Mouse (Mus musculus) megakaryocyte, adult 5-6 weeks (primary cell): ENCODE data around the gene Lemd1. TPM values are rescaled to one million over a fixed set of nuclear protein-coding genes. Genes with fewer than 3 reads are reported as not detected.
A peak's percentile ranks its signal among the peaks of the same experiment; 100 is the strongest.

Source experiments
- ATAC-seq: 2 replicates; pipeline ENCODE4 v1.8.0; 2016; ENCODE audit warnings: mild to moderate bottlenecking, inconsistent platforms; ENCODE audit not compliant: poor library complexity, severe bottlenecking
- total RNA-seq, 2 experiments: library from RNA; stranded (forward) in 1 of 2; stranded (reverse) in 1 of 2; fragments of 153-499, 151-499 nt in 1 of 2; fragments of 221-1000, 200-1000 nt in 1 of 2; gene quantifications; 2 replicates each; pipeline versions ENCODE4 v1.2.3 to v1.2.4; 2015 to 2017

The Lemd1 gene
- total RNA-seq, 2 experiments from 2014 or later, result not detected

DNA sequence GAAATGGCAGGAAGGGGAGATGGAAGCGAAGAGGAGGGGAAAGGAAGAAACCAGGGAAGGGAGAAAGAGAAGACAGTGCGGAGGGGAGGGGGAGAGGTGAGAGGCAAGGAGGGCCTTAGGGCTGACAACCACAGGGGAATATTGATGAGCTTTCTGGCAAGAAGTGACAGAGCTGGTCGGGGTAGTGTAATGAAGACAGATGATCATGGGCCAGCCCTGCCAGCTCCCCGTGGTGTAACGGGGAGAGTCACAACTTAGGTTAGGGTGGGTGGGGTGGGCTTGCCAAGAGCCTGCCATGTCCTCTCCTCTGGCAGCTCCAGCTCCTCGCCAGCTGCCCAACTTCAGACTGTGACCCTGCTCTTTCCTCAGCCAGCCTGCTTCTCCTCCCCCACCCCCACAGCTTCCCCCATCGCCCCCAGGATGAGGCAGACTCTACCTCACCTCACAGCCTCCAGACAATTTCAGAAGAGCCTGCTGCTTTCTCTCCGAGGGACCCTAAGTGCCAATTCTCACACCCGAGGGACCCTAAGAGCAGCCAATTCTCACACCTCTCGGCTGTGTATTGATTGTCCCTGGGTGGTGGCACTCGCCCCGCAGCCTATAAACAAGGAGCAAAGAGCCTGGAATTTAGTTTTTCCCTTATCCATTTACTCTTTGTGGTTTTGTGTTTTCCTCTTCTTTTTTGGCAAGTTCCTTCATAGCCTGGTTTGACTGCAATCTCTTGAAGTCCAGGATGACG, 26.3 kb upstream of the Lemd1 start:
- no peak for ATAC-seq

DNA sequence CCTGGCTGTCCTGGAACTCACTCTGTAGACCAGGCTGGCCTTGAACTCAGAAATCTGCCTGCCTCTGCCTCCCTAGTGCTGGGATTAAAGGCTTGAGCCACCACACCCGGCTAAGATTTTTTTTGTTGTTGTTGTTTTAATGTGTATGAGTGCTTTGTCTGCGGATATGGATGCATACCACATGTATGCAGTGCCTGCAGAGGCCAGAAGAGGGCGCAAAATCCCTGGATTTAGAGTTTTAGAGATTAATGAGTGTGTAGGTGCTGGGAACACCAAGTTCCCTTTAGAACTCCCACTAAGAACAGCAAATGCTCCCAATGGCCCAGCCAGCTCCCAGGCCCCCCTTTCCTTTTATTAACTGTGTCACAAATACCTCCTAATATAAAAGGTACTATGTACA, 25.4 kb upstream of the Lemd1 start:
- ATAC-seq, result no peak

DNA sequence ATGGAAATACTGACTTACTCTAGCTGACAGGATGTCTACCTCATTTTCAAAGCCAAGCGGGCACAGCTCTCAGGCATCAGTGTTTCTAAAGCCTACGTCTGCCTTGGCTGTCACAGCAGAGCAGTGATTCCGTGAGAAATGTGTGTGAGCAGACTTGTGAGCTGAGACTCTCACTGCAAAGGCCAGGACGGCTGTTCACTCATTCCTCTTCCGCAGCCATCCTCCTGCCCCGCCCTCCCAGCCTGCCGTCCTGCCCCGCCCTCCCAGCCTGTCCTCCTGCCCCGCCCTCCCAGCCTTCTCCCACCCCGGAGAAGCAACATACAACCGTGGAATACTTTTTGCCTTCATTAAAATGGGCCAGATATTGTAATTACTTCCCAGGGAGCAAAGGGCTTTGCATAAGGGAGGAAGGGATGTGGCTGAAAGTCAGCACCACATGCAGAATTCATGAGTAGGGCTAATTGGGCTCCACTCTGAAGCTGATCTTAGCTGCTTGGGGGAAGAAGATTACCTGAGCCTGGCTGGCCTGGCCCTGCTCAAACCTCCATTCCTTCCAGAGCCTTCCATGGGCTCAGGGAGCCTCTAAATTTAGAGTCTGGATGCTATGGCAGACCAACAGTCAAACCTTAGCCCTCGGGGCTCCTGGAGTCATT, 23.0 kb upstream of the Lemd1 start:
- ATAC-seq, result 0 out of 2 replicates have a peak, but pooled peaks have one; percentile 33

DNA sequence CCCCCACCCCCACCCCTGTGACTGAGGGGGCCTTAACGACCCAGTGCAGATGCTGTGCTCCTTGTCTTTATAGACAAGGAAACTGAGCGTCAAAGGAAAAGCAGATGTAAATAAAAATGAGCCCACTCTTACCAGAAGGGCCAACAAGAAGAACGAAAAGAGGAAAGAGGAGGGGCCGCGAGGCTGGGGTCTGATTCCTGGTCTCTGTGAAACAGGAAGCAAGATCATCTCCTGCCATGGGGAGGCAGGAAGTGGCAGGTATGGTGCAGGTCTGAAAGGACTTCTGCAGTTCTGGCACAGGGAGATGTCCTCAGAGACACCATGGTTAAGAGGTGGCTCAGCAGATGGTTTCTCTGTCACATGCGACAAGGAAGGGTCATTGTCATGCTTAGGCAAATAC, 20.5 kb upstream of the Lemd1 start:
- no peak for ATAC-seq

DNA sequence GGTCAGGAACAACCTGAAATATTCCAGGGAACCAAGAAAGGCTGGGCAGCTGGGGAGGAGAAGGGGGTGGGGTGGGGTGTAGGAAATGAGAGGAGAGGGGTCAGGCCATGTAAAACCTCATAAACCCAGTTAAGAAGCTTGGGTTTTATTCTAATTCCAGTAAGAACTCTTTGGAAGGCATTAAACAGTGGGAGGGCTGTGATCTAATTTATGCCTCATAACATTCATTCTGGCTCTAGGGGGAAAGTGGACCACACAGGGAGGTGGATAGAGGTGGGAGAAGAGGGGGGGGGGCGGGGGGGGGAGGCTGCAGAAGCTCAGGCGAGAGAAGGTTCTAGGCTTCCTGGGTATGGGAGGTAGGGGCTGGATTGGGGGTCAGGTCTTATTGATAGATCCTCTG, 19.6 kb upstream of the Lemd1 start:
- ATAC-seq, result no peak

DNA sequence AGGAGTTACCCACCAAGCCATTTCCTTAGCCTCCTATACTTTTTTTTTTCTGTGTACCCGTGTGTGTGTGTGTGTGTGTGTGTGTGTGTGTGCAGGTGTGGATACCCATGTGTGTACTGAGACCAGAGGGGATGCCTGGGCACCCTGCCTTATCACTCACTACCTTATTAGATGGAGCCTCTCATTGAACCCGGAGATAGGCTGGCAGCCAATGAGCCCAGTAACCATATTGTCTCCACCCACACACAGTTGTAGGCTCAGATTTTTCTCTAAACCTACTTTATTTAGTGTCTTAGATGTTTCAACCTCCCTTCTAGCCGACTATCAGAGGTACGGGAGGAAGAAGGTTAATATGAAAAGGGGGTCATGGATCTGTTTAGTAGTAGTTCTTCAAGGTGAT, 4.9 kb upstream of the Lemd1 start:
- ATAC-seq, result no peak

DNA sequence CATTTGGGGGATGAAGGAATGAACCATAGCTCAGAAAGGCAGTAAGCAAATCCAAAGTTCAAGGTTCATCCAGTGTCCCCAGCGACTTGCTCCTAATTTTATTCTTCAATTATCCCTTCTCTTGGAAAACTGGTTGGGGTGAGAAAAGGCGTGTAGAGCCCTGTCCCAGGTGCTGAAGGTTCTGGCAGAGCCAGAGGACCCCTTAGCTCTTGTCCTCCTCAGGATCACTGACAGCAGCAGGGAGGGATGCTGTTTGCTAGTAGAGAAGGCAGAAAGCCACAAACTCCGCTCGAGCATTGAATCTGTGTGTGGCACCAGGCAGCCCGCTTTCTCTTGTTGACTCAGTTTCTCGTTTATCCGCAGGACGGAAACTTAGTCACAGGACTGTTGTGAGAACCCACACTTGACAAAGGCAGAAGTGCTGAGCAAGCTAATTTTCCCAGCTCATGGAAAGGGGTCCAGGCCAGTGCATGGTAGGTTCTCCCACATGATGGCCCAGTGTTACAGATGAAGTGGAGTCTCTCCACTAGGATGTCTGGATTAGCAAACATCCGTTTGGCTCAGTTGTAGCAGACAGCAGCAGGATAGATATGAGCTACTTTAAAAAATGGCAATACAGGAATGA, 2.7 kb upstream of the Lemd1 start:
- no peak for ATAC-seq

DNA sequence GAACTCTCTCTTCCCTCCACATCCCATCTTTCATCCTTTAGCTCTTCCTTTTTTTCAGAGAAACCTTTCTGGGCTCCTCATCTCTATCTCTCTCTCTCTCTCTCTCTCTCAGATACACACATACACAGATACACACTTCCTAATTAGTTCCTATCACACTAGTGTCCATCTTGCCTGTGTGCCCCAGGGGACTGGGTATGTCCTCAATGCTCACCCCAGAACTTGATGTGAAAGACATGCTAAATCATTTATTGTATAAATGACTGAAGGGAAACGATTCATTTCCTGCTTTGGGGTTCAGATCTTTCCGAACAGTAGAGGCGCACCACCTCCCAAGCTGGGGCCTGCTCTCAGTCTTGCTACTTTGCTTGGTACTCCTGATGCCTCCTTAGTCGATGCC, 2.0 kb upstream of the Lemd1 start:
- no peak for ATAC-seq

DNA sequence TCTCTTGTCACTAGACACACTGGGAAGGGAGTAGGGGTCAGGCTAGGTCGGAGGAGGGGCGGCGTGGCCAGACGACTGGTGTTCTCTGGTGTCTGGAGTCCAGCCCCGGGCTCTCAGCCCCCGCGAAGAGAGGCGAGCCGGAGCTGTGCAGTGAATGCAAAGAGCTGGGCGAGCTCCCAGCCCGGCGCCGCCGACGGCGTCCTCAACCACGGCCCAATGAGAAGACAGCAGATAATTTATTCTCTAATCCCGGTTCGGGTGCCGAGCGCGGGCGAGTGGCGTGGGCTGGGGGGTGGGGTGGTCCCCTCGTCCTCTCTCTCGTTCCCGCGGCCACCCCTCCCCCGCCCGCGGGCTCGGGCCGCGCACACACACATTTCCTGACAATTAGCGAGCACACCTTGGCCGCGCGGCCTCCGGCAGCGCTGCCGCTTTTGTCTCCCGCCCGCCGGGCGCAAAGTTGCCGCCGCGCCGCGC, 1.2 kb upstream of the Lemd1 start:
- ATAC-seq, result no peak

DNA sequence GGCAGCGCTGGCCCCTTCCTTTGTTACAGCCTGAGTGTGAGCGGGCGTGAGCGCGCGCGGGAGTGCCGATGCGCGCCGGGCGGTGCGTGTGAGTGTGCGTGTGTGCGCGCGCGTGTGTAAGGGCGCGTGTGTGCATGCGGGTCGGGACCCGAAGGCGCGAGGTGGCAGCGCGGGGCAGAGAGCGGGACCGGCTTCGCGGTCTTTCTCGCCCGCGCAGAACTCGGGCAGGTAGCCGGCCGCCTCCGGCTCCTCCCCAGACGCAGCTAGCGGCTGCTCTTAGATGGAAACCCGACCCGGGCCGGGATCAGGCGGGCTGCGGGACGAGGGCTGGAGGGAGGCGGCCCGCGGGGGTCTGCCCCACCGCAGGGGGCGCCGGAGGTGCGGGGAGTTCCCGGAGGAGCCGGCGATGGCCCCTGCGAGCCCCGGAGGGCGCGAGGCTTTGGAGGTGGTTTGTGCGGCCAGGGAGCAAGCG, 574 bp upstream of the Lemd1 start:
- ATAC-seq, result no peak

DNA sequence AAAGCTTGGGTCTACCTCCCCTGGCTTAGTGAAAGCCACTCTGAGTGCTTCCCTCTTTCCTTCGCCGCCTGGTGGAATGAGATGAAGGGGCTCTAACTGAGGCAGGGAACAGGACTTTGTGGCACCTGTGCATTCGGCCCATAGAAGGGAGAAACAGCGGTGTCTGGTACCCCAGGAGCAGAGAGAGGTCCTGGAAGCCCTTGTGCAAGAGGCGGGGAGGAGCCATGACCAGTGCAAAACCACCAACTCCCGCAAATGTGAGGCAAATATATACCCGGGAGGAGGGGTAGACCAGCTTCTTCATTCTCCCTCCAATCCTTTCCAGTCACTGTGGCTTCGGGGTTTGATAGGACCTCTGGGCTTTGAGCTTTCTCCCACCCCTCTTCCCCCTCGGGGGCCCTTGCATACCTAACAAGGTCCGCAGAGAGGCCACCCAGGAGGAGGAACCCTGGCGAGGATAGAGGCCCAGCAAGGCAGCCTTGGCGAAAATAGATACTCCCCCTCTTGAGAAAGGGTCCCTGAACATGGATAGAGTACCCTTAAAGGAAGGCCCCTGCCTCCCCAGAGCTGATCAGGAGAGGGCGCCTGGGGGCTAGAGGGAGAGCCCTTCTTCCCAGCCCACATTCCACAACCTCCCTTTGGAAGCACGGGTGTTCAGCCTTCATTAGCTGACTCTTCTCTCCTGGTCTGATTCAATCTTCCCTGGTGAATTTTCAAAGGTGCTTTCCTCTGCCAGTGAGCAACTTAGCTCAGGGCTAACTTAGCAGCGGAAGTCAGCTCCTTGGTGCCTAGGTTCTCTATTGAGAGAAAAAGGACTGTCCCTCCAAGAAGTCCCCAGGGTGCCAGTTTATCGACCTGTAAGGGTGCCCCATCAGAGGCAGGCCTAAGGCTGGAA, 802 bp downstream of the Lemd1 start:
- ATAC-seq, result no peak

DNA sequence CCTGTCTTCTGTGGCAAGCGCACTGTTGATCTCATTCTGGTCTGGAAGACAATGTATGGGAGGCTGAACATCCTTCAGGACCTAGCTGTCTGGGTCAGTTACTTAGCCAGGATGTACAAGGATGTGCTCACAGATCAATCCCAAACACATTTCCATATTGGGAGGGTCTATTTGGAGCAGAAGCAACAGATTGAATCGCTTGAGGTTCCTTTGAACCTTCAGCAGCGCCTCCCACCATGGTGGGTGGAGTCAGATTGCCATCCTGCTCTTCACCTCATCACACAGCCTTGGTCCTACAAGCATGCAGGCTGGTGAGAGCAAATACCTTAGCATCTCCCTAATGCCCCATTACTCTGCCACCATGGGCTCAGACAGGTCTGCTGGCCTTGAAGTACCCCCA, 2.6 kb downstream of the Lemd1 start:
- ATAC-seq, result no peak

DNA sequence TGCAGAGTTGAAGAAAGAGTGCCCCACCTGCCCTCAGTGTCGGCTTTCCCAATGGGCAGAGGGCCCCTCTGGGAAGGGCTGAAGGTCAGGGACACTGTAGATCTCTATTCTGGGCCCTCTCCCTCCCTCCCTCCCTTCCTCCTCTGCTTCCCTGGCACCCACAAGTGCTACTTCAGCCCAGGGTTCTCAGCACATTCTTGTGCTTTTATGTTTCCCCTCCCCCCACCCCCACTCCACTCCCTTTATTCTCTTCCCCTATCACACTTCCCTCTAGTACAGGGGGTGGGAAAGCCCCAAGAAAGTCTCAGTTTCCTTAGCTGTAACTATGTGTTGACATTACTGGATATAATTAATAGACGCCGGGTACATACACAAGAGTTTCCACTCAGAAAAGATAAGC, 3.4 kb downstream of the Lemd1 start:
- no peak for ATAC-seq

DNA sequence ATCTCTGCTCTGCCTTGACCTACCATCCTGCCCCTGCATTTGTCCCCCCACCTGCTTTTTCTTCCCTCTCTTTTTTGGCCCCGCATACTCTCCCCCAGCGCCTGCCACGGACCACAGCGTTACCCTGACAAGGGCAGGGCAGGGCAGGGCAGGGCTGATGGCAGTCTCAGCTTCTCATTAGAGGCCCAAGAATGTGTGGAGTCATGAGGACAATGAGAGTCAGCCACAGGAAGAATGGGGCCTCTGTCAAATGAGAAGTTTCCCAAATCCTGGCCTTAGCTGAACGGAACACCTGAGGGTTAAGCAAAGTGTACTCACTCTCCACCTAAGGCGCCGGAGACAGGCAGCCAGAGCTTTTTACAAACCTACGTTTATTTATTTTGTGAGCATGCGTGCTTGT, 3.9 kb downstream of the Lemd1 start:
- no peak for ATAC-seq

DNA sequence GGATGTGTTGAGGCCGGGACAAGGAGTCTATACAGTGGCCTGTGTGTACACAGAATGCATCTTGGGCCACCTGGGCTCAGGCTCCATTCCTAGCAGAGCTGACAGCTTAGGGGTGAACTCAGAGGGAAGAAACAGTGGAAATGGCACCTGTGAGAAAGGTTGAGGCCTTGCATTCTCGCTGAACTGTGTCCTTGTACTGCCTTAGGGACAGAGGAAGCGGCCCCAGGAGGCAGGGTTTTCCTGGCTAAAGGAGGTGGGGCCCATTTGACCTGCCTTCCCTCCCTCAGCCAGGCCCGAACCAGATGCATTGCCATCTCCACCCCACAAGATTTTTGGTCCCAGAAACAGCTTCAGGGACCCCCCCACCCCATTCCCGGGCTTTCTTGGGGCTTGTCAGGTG, 4.5 kb downstream of the Lemd1 start:
- no peak for ATAC-seq

DNA sequence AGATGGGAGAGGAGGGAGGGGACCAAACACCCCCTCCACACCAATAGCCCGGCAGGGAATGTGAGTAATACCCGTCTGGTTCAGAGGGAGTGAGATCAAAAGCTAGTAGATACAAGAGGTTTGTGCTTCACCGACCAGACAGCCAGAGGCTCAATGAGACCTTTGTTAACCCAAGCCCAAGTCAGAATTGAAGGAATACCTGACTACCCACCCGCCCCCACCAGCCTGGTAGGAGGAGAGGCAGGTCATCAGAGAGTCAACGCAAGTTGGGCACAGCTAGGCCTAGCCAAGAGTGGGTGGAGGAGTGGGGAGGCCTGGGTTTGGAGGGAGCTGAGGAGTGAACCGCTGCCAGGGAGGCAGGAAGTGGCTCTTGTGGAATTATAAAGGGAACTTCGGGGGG, 5.1 kb downstream of the Lemd1 start:
- ATAC-seq, result no peak

DNA sequence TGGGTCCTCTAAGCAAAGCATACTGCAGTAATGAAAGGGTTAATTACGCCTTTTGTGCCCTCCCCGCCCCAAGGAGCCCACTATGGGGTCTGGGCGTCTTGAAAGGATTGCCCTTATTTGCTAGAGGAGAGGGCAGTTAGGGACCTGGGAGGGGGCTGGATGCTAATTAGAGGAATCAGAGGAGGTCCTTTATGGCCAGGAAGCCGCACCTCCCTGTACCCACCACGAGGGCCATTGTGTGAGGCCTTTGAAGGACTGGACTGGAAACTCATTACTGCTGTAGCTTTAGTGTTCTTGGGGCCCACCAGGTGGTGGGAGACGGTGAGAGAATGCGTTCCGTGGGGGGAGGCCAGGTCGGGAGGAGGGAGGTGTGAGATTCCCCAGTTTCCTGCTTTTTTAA, 6.4 kb downstream of the Lemd1 start:
- no peak for ATAC-seq

DNA sequence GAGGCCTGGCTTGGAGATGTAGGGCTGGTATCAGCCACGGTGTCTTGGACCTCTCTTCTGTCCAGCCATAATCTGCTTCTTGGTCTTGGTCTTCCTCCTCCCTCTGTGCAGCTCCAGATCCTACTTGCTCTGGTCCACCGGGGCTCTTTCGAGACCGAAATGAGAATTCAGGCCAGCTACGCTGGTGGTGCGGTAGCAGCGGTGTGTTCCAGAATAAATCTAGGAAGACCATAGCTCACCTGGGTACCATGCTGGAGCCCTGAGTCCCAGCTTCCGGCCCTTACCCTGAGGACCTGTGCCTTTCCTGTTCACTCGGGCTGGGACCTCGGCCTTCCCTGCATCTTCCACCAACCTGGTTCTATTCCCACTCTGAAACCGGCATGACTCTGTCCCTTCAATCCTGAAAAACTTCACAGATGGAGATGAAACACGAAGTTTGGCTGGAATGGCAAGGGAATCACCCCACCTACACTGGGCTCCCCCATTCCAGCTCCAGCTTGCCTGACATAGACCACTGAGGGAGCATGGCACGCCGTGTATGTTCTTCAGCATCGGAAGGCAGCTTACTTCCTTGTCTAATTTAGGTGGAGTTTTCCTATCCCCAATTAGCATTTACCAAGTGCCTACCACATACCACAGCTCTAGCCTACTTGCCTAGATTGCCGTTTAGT, 7.3 kb downstream of the Lemd1 start:
- no peak for ATAC-seq

DNA sequence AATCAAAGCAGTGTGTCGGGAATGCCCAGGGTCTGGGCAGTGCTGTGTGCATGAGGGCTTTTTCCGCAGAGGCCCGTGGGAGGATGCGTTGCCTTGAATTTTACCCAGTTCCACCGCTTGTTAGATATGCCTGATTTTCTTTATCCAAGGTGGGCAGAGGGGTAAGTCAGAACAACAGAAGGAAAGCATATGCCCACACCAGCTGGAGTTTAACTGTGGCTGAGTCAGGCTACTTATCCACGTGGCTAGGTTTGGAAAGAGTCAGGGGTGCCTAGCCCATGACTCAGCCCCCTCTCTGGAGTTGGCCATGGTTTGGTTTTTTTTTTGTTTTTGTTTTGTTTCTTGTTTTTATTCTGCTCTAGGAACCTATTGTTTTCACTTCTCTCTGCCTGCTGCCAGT, 8.0 kb downstream of the Lemd1 start:
- no peak for ATAC-seq

DNA sequence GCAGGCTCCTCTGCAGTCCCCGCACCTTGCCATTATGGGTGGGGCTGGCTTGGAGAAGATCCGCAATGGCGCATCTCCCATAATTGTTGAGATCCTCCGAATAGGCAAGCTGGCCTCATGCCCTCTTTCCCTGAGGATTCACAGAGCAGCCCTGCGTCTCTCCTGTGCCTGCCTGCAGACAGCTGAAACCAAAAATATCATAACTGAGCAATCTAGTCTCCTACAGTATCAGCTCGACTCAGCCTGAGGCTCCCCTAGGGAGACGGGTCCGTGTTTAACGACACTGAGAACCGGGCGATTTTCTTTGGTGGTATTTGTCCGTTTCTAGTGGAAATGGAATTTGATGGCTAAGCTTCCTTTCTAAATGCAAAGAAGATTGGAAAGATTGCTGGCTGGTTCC, 8.7 kb downstream of the Lemd1 start:
- ATAC-seq, result no peak
